Mouse (Mus musculus): ENCODE measurements around the gene Ccdc121.

The Ccdc121 gene

GRCm38 (mm10) chr1:181511307-181511706, at the start of gene Ccdc121:
Ccdc121 (minus strand) TSS chr1:181511451.
- in situ Hi-C loops (cut with MboI, MseI): no loop called here

GRCm38 (mm10) chr1:181560325-181560724, 49.1 kb upstream of the Ccdc121 start:
- in situ Hi-C loops (cut with MboI, MseI): no loop called here

GRCm38 (mm10) chr1:181559655-181560054, 48.4 kb upstream of the Ccdc121 start:
- in situ Hi-C loops (cut with MboI, MseI): loop anchor here (10.0 kb wide), 1 partner anchor 275 kb away; no protein-coding TSS in a partner anchor

- in situ Hi-C loops (cut with MboI, MseI): loop anchor here (10.0 kb wide), 1 partner anchor 271 kb away; no protein-coding TSS in a partner anchor
These were observed 44.2 kb upstream of the Ccdc121 start for GRCm38 (mm10) chr1:181555475-181555874.

- in situ Hi-C loops (cut with MboI, MseI): loop anchor here (10.0 kb wide), 1 partner anchor 268 kb away; no protein-coding TSS in a partner anchor
These were observed 41.5 kb upstream of the Ccdc121 start for GRCm38 (mm10) chr1:181552533-181553410.

GRCm38 (mm10) chr1:181550826-181551225, 39.6 kb upstream of the Ccdc121 start:
- in situ Hi-C loops (cut with MboI, MseI): loop anchor here (10.0 kb wide), 1 partner anchor 266 kb away; no protein-coding TSS in a partner anchor

- in situ Hi-C loops (cut with MboI, MseI): loop anchor here (10.0 to 25.0 kb wide), 2 partner anchors 265 to 463 kb away; no protein-coding TSS in a partner anchor
These were observed 38.7 kb upstream of the Ccdc121 start for GRCm38 (mm10) chr1:181549987-181550386.

- in situ Hi-C loops (cut with MboI, MseI): loop anchor here (25.0 kb wide), 1 partner anchor 458 kb away; no protein-coding TSS in a partner anchor
These were observed 34.0 kb upstream of the Ccdc121 start for GRCm38 (mm10) chr1:181545044-181545772.

GRCm38 (mm10) chr1:181543711-181544383, 32.6 kb upstream of the Ccdc121 start:
- in situ Hi-C loops (cut with MboI, MseI): loop anchor here (25.0 kb wide), 1 partner anchor 457 kb away; no protein-coding TSS in a partner anchor

GRCm38 (mm10) chr1:181539846-181540769, 28.9 kb upstream of the Ccdc121 start:
- in situ Hi-C loops (cut with MboI, MseI): loop anchor here (10.0 to 25.0 kb wide), 2 partner anchors 453 to 1075 kb away; no protein-coding TSS in a partner anchor

GRCm38 (mm10) chr1:181537627-181538525, 26.6 kb upstream of the Ccdc121 start:
- in situ Hi-C loops (cut with MboI, MseI): loop anchor here (10.0 to 25.0 kb wide), 2 partner anchors 451 to 1073 kb away; no protein-coding TSS in a partner anchor

- in situ Hi-C loops (cut with MboI, MseI): loop anchor here (10.0 to 25.0 kb wide), 2 partner anchors 448 to 1071 kb away; no protein-coding TSS in a partner anchor
These were observed 24.1 kb upstream of the Ccdc121 start for GRCm38 (mm10) chr1:181535165-181535873.

GRCm38 (mm10) chr1:181529368-181529767, 18.1 kb upstream of the Ccdc121 start:
- in situ Hi-C loops (cut with MboI, MseI): loop anchor here (25.0 kb wide), 1 partner anchor 442 kb away; no protein-coding TSS in a partner anchor

- in situ Hi-C loops (cut with MboI, MseI): loop anchor here (25.0 kb wide), 1 partner anchor 439 kb away; no protein-coding TSS in a partner anchor
These were observed 14.7 kb upstream of the Ccdc121 start for GRCm38 (mm10) chr1:181525996-181526395.

- in situ Hi-C loops (cut with MboI, MseI): no loop called here
These were observed 12.6 kb upstream of the Ccdc121 start for GRCm38 (mm10) chr1:181523831-181524230.

GRCm38 (mm10) chr1:181521401-181522091, 10.3 kb upstream of the Ccdc121 start:
- in situ Hi-C loops (cut with MboI, MseI): no loop called here

GRCm38 (mm10) chr1:181519137-181519536, 7.9 kb upstream of the Ccdc121 start:
- in situ Hi-C loops (cut with MboI, MseI): no loop called here

- in situ Hi-C loops (cut with MboI, MseI): no loop called here
These were observed 6.8 kb upstream of the Ccdc121 start for GRCm38 (mm10) chr1:181518046-181518445.

All from T-helper 2 cell (primary cell).